Mouse (Mus musculus) MEL (cell line): ENCODE data around the gene Olfr1212. TPM values are rescaled to one million over a fixed set of nuclear protein-coding genes. Genes with fewer than 3 reads are reported as not detected.

Source experiments
- DNase-seq: peaks from one replicate; pipeline ENCODE4 v3.0.0; 2011; ENCODE audit warnings: low read depth, low spot score
- H3K27ac ChIP-seq: 2 replicates; pipeline ENCODE4 v1.5.1; 2012; ENCODE audit warnings: low read depth, mild to moderate bottlenecking, control low read depth, low read length, moderate library complexity; ENCODE audit not compliant: control insufficient read depth
- H3K27me3 ChIP-seq, 2 experiments: fragments of 150-350 bp in 1 of 2; sonication (generic) in 1 of 2; 2 replicates each; pipeline ENCODE4 v1.6.1; 2012; ENCODE audit warnings: low read length in 2 of 2, mild to moderate bottlenecking in 2 of 2, improper control_type of control experiment in 1 of 2, moderate library complexity in 1 of 2; ENCODE audit not compliant: insufficient read depth in 2 of 2, control insufficient read depth in 1 of 2
- H3K36me3 ChIP-seq, 2 experiments: 2 replicates each; pipeline ENCODE4 v1.6.1; 2012 to 2014; ENCODE audit warnings: low read length in 2 of 2, improper control_type of control experiment in 1 of 2, inconsistent platforms in 1 of 2, mild to moderate bottlenecking in 1 of 2; ENCODE audit not compliant: insufficient read depth in 2 of 2, control insufficient read depth in 1 of 2
- H3K4me1 ChIP-seq, 2 experiments: fragments of 150-350 bp in 1 of 2; sonication (generic) in 1 of 2; 2 replicates each; pipeline ENCODE4 v1.6.1; 2012; ENCODE audit warnings: low read length in 2 of 2, improper control_type of control experiment in 1 of 2, mild to moderate bottlenecking in 1 of 2; ENCODE audit not compliant: insufficient read depth in 2 of 2, control insufficient read depth in 1 of 2
- H3K4me3 ChIP-seq, 2 experiments: fragments of 150-350 bp in 1 of 2; sonication (generic) in 1 of 2; 2 replicates each; pipeline ENCODE4 v1.5.1; 2012; ENCODE audit warnings: low read depth in 2 of 2, low read length in 2 of 2, mild to moderate bottlenecking in 2 of 2, moderate library complexity in 2 of 2, control low read depth in 1 of 2, improper control_type of control experiment in 1 of 2; ENCODE audit not compliant: control insufficient read depth in 1 of 2, insufficient read depth in 1 of 2
- H3K79me2 ChIP-seq: 2 replicates; pipeline ENCODE4 v1.6.1; 2012; ENCODE audit warnings: mild to moderate bottlenecking, low read length, moderate library complexity; ENCODE audit not compliant: control insufficient read depth, poor library complexity, insufficient read depth
- H3K9ac ChIP-seq: 2 replicates; pipeline ENCODE4 v1.6.1; 2012; ENCODE audit warnings: low read depth, mild to moderate bottlenecking, control low read depth, low read length, moderate library complexity; ENCODE audit not compliant: control insufficient read depth, poor library complexity, severe bottlenecking
- H3K9me3 ChIP-seq: fragments of 150-350 bp; sonication (generic); replicated peaks from 2 replicates; pipeline ENCODE4 v1.6.1; 2012; ENCODE audit warnings: mild to moderate bottlenecking, low read length, improper control_type of control experiment, moderate library complexity; ENCODE audit not compliant: insufficient read depth
- BHLHE40 ChIP-seq: IDR thresholded peaks from 2 replicates; pipeline ENCODE4 v1.6.1; 2012; ENCODE audit warnings: low read depth, mild to moderate bottlenecking, inconsistent platforms, low read length, improper control_type of control experiment, borderline replicate concordance
- E2F4 ChIP-seq: IDR thresholded peaks from 2 replicates; pipeline ENCODE4 v1.6.1; 2011; ENCODE audit warnings: low read depth, low read length, improper control_type of control experiment, borderline replicate concordance
- ELF1 ChIP-seq: IDR thresholded peaks from 2 replicates; pipeline ENCODE4 v1.6.1; 2014; ENCODE audit warnings: low read depth, mild to moderate bottlenecking, inconsistent platforms, low read length, improper control_type of control experiment, moderate library complexity
- EP300 ChIP-seq, 2 experiments: IDR thresholded peaks; 2 replicates each; pipeline ENCODE4 v1.6.1; 2011; ENCODE audit warnings: improper control_type of control experiment in 2 of 2, low read length in 2 of 2, low read depth in 1 of 2, mild to moderate bottlenecking in 1 of 2
- ETS1 ChIP-seq: IDR thresholded peaks from 2 replicates; pipeline ENCODE4 v1.6.1; 2012; ENCODE audit warnings: low read depth, mild to moderate bottlenecking, inconsistent platforms, low read length, improper control_type of control experiment, moderate library complexity
- KAT2A ChIP-seq: conservative IDR thresholded peaks from 2 replicates; pipeline ENCODE4 v1.6.1; 2012; ENCODE audit warnings: low read depth, low read length, improper control_type of control experiment, inconsistent platforms
- MAFK ChIP-seq: IDR thresholded peaks from 2 replicates; pipeline ENCODE4 v1.6.1; 2011; ENCODE audit warnings: low read depth, mild to moderate bottlenecking, low read length, improper control_type of control experiment, borderline replicate concordance
- MAX ChIP-seq: IDR thresholded peaks from 2 replicates; pipeline ENCODE4 v1.6.1; 2011; ENCODE audit warnings: low read length, improper control_type of control experiment
- MEF2A ChIP-seq: IDR thresholded peaks from 2 replicates; pipeline ENCODE4 v1.6.1; 2014; ENCODE audit warnings: low read depth, mild to moderate bottlenecking, inconsistent platforms, low read length, improper control_type of control experiment; ENCODE audit not compliant: poor library complexity, insufficient replicate concordance, severe bottlenecking; ENCODE audit errors: extremely low read depth
- MYB ChIP-seq: IDR thresholded peaks from 2 replicates; pipeline ENCODE4 v1.6.1; 2011; ENCODE audit warnings: mild to moderate bottlenecking, low read depth, low read length, improper control_type of control experiment
- MYC ChIP-seq: IDR thresholded peaks from 2 replicates; pipeline ENCODE4 v1.6.1; 2011; ENCODE audit warnings: low read depth, mild to moderate bottlenecking, low read length, improper control_type of control experiment, moderate library complexity
- NELFE ChIP-seq: IDR thresholded peaks from 2 replicates; pipeline ENCODE4 v1.6.1; 2011; ENCODE audit warnings: low read depth, low read length, improper control_type of control experiment
- POLR2A ChIP-seq, 2 experiments: IDR thresholded peaks; 2 replicates each; pipeline ENCODE4 v1.6.1; 2011 to 2012; ENCODE audit warnings: low read length in 2 of 2, mild to moderate bottlenecking in 2 of 2, control low read depth in 1 of 2, improper control_type of control experiment in 1 of 2, low read depth in 1 of 2, moderate library complexity in 1 of 2; ENCODE audit not compliant: control insufficient read depth in 1 of 2, insufficient read depth in 1 of 2, poor library complexity in 1 of 2
- POLR2AphosphoS2 ChIP-seq: IDR thresholded peaks from 2 replicates; pipeline ENCODE4 v1.6.1; 2011; ENCODE audit warnings: low read length, improper control_type of control experiment
- TBP ChIP-seq: IDR thresholded peaks from 2 replicates; pipeline ENCODE4 v1.8.0; 2011; ENCODE audit warnings: low read depth, low read length, improper control_type of control experiment
- ZNF384 ChIP-seq: IDR thresholded peaks from 2 replicates; pipeline ENCODE4 v1.6.1; 2012; ENCODE audit warnings: low read depth, mild to moderate bottlenecking, inconsistent platforms, low read length, improper control_type of control experiment
- polyA plus RNA-seq, 2 experiments: library from polyadenylated mRNA; stranded (reverse) in 1 of 2; unstranded in 1 of 2; fragments of >175 nt in 1 of 2; fragments of >200 nt in 1 of 2; gene quantifications; 2 replicates each; pipeline versions ENCODE4 v1.2.1 to v1.2.4; 2012; ENCODE audit warnings: low replicate concordance in 2 of 2, low read depth in 1 of 2; ENCODE audit not compliant: insufficient read length in 2 of 2, insufficient read depth in 1 of 2, missing spikeins in 1 of 2
- total RNA-seq: library from RNA; depleted of rRNA; stranded (reverse); fragments of 300-350 nt; gene quantifications from 2 replicates; pipeline ENCODE4 v1.2.3, GENCODE M21; 2012; rRNA removed

Olfr1212 gene
- total and polyA plus RNA-seq, 3 experiments: not detected

GRCm38 (mm10) chr2:89006873-89007272 is 53.1 kb downstream of the Olfr1212 start, which contains the start of gene Olfr1215:
Olfr1215 (minus strand) TSS chr2:89006973.
- H3K36me3 ChIP-seq: no peaks in the 10 kb centered on the region
- no peak within 1 kb of the TSS for H3K4me3 ChIP-seq
- no peaks in the 10 kb centered on the region for H3K27me3 ChIP-seq
- DNase-seq: no peak
- no peaks in the 10 kb centered on the region for H3K4me1 ChIP-seq
- no peak within 1 kb of the TSS for H3K27ac ChIP-seq
- H3K79me2 ChIP-seq: no peaks in the 10 kb centered on the region
- no peak for TF ChIP-seq ZNF384
- TF ChIP-seq POLR2A (IDR thresholded peaks at IDR 0.05; ENCODE audit: control insufficient read depth in 1 of 2, insufficient read depth in 1 of 2, low read depth in 1 of 2, low read length in 2 of 2, poor library complexity in 1 of 2): no peak
- no peak for TF ChIP-seq MAFK
- TF ChIP-seq NELFE: no peak
- no peak for TF ChIP-seq MYB
- TF ChIP-seq ELF1: no peak
- TF ChIP-seq E2F4: no peak
- no peak for TF ChIP-seq BHLHE40
- TF ChIP-seq POLR2AphosphoS2: no peak
- no peak for TF ChIP-seq MYC
- no peak for TF ChIP-seq MEF2A
- no peak for TF ChIP-seq KAT2A
- TF ChIP-seq ETS1: no peak
- TF ChIP-seq TBP: no peak
- TF ChIP-seq MAX: no peak
- TF ChIP-seq EP300 (IDR thresholded peaks at IDR 0.05; ENCODE audit: low read depth in 1 of 2, low read length in 2 of 2): no peak
- no peaks in the 10 kb centered on the region for H3K9me3 ChIP-seq
- no peak within 1 kb of the TSS for H3K9ac ChIP-seq

Other genes with a start within 250 kb of the Olfr1212 start
- not detected in 2 replicates for gene Olfr1196, start 249.4 kb upstream of the Olfr1212 start, total RNA-seq
- gene Olfr1196, start 249.4 kb upstream of the Olfr1212 start, polyA plus RNA-seq: not detected
- not detected in 2 replicates for gene Olfr1197, start 221.6 kb upstream of the Olfr1212 start, total RNA-seq
- gene Olfr1197, start 221.6 kb upstream of the Olfr1212 start, polyA plus RNA-seq: not detected
- not detected in 2 replicates for gene Olfr1198, start 202.6 kb upstream of the Olfr1212 start, total RNA-seq
- not detected for gene Olfr1198, start 202.6 kb upstream of the Olfr1212 start, polyA plus RNA-seq
- gene Olfr1199, start 193.5 kb upstream of the Olfr1212 start, total RNA-seq: not detected in 2 replicates
- gene Olfr1199, start 193.5 kb upstream of the Olfr1212 start, polyA plus RNA-seq: not detected
- not detected in 2 replicates for gene Olfr1200, start 183.5 kb upstream of the Olfr1212 start, total RNA-seq
- gene Olfr1200, start 183.5 kb upstream of the Olfr1212 start, polyA plus RNA-seq: not detected
- gene Olfr1201, start 160.9 kb upstream of the Olfr1212 start, total RNA-seq: not detected in 2 replicates
- gene Olfr1201, start 160.9 kb upstream of the Olfr1212 start, polyA plus RNA-seq: not detected
- not detected in 2 replicates for gene Olfr1202, start 139.5 kb upstream of the Olfr1212 start, total RNA-seq
- not detected for gene Olfr1202, start 139.5 kb upstream of the Olfr1212 start, polyA plus RNA-seq
- gene Olfr1205, start 124.2 kb upstream of the Olfr1212 start, total RNA-seq: not detected in 2 replicates
- not detected for gene Olfr1205, start 124.2 kb upstream of the Olfr1212 start, polyA plus RNA-seq
- not detected in 2 replicates for gene Olfr1204, start 104.7 kb upstream of the Olfr1212 start, total RNA-seq
- not detected for gene Olfr1204, start 104.7 kb upstream of the Olfr1212 start, polyA plus RNA-seq
- not detected in 2 replicates for gene Olfr1206, start 90.7 kb upstream of the Olfr1212 start, total RNA-seq
- gene Olfr1206, start 90.7 kb upstream of the Olfr1212 start, polyA plus RNA-seq: not detected
- not detected in 2 replicates for gene Olfr1208, start 51.7 kb upstream of the Olfr1212 start, total RNA-seq
- not detected for gene Olfr1208, start 51.7 kb upstream of the Olfr1212 start, polyA plus RNA-seq
- not detected in 2 replicates for gene Olfr1209, start 38.8 kb upstream of the Olfr1212 start, total RNA-seq
- not detected for gene Olfr1209, start 38.8 kb upstream of the Olfr1212 start, polyA plus RNA-seq
- not detected in 2 replicates for gene Olfr1211, start 15.9 kb upstream of the Olfr1212 start, total RNA-seq
- gene Olfr1211, start 15.9 kb upstream of the Olfr1212 start, polyA plus RNA-seq: not detected
- not detected in 2 replicates for gene Gm13762, start 26.3 kb downstream of the Olfr1212 start, total RNA-seq
- gene Gm13762, start 26.3 kb downstream of the Olfr1212 start, polyA plus RNA-seq: not detected
- gene Olfr1214, start 38.7 kb downstream of the Olfr1212 start, total RNA-seq: not detected in 2 replicates
- not detected for gene Olfr1214, start 38.7 kb downstream of the Olfr1212 start, polyA plus RNA-seq
- not detected in 2 replicates for gene Olfr1215, start 53.0 kb downstream of the Olfr1212 start, total RNA-seq
- not detected for gene Olfr1215, start 53.0 kb downstream of the Olfr1212 start, polyA plus RNA-seq
- not detected in 2 replicates for gene Olfr1216, start 64.4 kb downstream of the Olfr1212 start, total RNA-seq
- gene Olfr1216, start 64.4 kb downstream of the Olfr1212 start, polyA plus RNA-seq: not detected
- gene Olfr1217, start 78.1 kb downstream of the Olfr1212 start, total RNA-seq: not detected in 2 replicates
- under 1 TPM in 1 of 2 experiments, not detected in 1; 0.03 TPM for gene Olfr1217, start 78.1 kb downstream of the Olfr1212 start, polyA plus RNA-seq
- gene Olfr1218, start 107.2 kb downstream of the Olfr1212 start, total RNA-seq: not detected in 2 replicates
- not detected for gene Olfr1218, start 107.2 kb downstream of the Olfr1212 start, polyA plus RNA-seq
- not detected in 2 replicates for gene Olfr1219, start 129.5 kb downstream of the Olfr1212 start, total RNA-seq
- gene Olfr1219, start 129.5 kb downstream of the Olfr1212 start, polyA plus RNA-seq: not detected
- gene Olfr1220, start 152.9 kb downstream of the Olfr1212 start, total RNA-seq: not detected in 2 replicates
- gene Olfr1220, start 152.9 kb downstream of the Olfr1212 start, polyA plus RNA-seq: not detected
- not detected in 2 replicates for gene Olfr1221, start 163.3 kb downstream of the Olfr1212 start, total RNA-seq
- not detected for gene Olfr1221, start 163.3 kb downstream of the Olfr1212 start, polyA plus RNA-seq
- not detected in 2 replicates for gene Olfr1222, start 179.1 kb downstream of the Olfr1212 start, total RNA-seq
- not detected for gene Olfr1222, start 179.1 kb downstream of the Olfr1212 start, polyA plus RNA-seq
- not detected in 2 replicates for gene Olfr1223, start 197.6 kb downstream of the Olfr1212 start, total RNA-seq
- gene Olfr1223, start 197.6 kb downstream of the Olfr1212 start, polyA plus RNA-seq: not detected
- not detected in 2 replicates for gene Olfr1224-ps1, start 210.1 kb downstream of the Olfr1212 start, total RNA-seq
- gene Olfr1224-ps1, start 210.1 kb downstream of the Olfr1212 start, polyA plus RNA-seq: not detected
- not detected in 2 replicates for gene Olfr1225, start 220.7 kb downstream of the Olfr1212 start, total RNA-seq
- gene Olfr1225, start 220.7 kb downstream of the Olfr1212 start, polyA plus RNA-seq: not detected
- not detected in 2 replicates for gene Olfr1226, start 246.1 kb downstream of the Olfr1212 start, total RNA-seq
- not detected for gene Olfr1226, start 246.1 kb downstream of the Olfr1212 start, polyA plus RNA-seq